Mouse (Mus musculus) lung, embryonic 14.5 days (tissue): Measurements from ENCODE around the gene Noc2l. TPM values are rescaled to one million over a fixed set of nuclear protein-coding genes. Genes with fewer than 3 reads are reported as not detected.

Source experiments
- ATAC-seq: fragments of 200-750 bp; cut with Nextera tagmentation; 2 replicates; pipeline ENCODE4 v1.8.0; 2017; ENCODE audit warnings: mild to moderate bottlenecking, moderate TSS enrichment, moderate library complexity; ENCODE audit not compliant: insufficient read depth
- DNase-seq: peaks from one replicate; pipeline ENCODE4 v3.0.0-alpha.2; 2015
- H3K27ac ChIP-seq: fragments of 300-500 bp; sonication (generic); 2 replicates; pipeline ENCODE4 v1.5.1; 2014; ENCODE audit warnings: low read depth, mild to moderate bottlenecking, moderate library complexity
- H3K27me3 ChIP-seq: fragments of 300-500 bp; sonication (generic); 2 replicates; pipeline ENCODE4 v1.6.1; 2014; ENCODE audit warnings: low read length, control low read depth; ENCODE audit not compliant: insufficient read depth
- H3K36me3 ChIP-seq: fragments of 300-500 bp; sonication (generic); 2 replicates; pipeline ENCODE4 v1.6.1; 2014; ENCODE audit warnings: control low read depth; ENCODE audit not compliant: insufficient read depth
- H3K4me1 ChIP-seq: fragments of 300-500 bp; sonication (generic); 2 replicates; pipeline ENCODE4 v1.6.1; 2014; ENCODE audit warnings: antibody characterized with exemption, control low read depth; ENCODE audit not compliant: insufficient read depth
- H3K4me2 ChIP-seq: fragments of 300-500 bp; sonication (generic); 2 replicates; pipeline ENCODE4 v1.6.1; 2014; ENCODE audit warnings: mild to moderate bottlenecking
- H3K4me3 ChIP-seq: fragments of 300-500 bp; sonication (generic); 2 replicates; pipeline ENCODE4 v1.5.1; 2014; ENCODE audit warnings: low read depth, low read length
- H3K9ac ChIP-seq: fragments of 300-500 bp; sonication (generic); 2 replicates; pipeline ENCODE4 v1.6.1; 2014
- H3K9me3 ChIP-seq: fragments of 300-500 bp; sonication (generic); 2 replicates; pipeline ENCODE4 v1.6.1; 2016; ENCODE audit warnings: low read depth, low read length, control low read depth
- CTCF ChIP-seq: IDR thresholded peaks from 2 replicates; pipeline ENCODE4 v1.5.1; 2016; ENCODE audit warnings: antibody characterized with exemption, low read depth
- WGBS: fragments of 180-500 bp; shearing (Covaris S2); extraction: QIAGEN DNeasy Blood & Tissue Kit; methylation state at CpG from one replicate; pipeline ENCODE4 v1.1.7; 2014; 5-methylcytosine and 5-hydroxymethylcytosine counted together
- polyA plus RNA-seq: library from polyadenylated mRNA; unstranded; fragments of >200 nt; fragmentation: Nextera tagmentation; extraction: Ambion mirVana; gene quantifications from 2 replicates; pipeline ENCODE4 v1.2.1, GENCODE M21; 2014

The Noc2l gene
- polyA plus RNA-seq, 1 experiment from 2014 or later, result 90.1 TPM

GRCm38 (mm10) chr4:156203001-156203412 lies 32.8 kb upstream of the Noc2l start, which contains the start of gene AW011738:
Gene AW011738 (plus strand): TSS chr4:156203304.
- H3K9me3 ChIP-seq, result no peaks in the 10 kb centered on the region
- peaks cover 23% of the 10 kb centered on the region for H3K27me3 ChIP-seq
- peak within 1 kb of the TSS; percentile 96 for H3K4me2 ChIP-seq
- no peaks in the 10 kb centered on the region for H3K36me3 ChIP-seq
- WGBS, result under 1% methylated on average over 33 of the region's 39 CpGs
- peak within 1 kb of the TSS; percentile 69 for H3K27ac ChIP-seq
- peak; percentile 79 for ATAC-seq
- no peak for TF ChIP-seq CTCF
- H3K4me1 ChIP-seq, result no peaks in the 10 kb centered on the region; the same call in 1 of the 2 replicates
- H3K9ac ChIP-seq, result peak within 1 kb of the TSS; percentile 62
- DNase-seq, result peak; percentile 80
- H3K4me3 ChIP-seq, result peak within 1 kb of the TSS; percentile 56

GRCm38 (mm10) chr4:156203413-156204131 lies 32.2 kb upstream of the Noc2l start:
- WGBS, result under 1% methylated on average over 49 of the region's 49 CpGs
- H3K27ac ChIP-seq, result peak overlapping the region; percentile 69

GRCm38 (mm10) chr4:156208872-156209271 lies 26.9 kb upstream of the Noc2l start:
- TF ChIP-seq CTCF, result no peak
- no peaks in the 10 kb centered on the region for H3K4me1 ChIP-seq
- no peak overlapping the region for H3K4me2 ChIP-seq
- no peak for ATAC-seq
- no peak overlapping the region for H3K9ac ChIP-seq
- no peak overlapping the region for H3K4me3 ChIP-seq
- no peak overlapping the region for H3K27ac ChIP-seq
- no peak for DNase-seq
- no peaks in the 10 kb centered on the region for H3K9me3 ChIP-seq
- H3K27me3 ChIP-seq, result peaks cover 10% of the 10 kb centered on the region; the same call in 1 of the 2 replicates
- no peaks in the 10 kb centered on the region for H3K36me3 ChIP-seq
- 83% methylated on average over 4 of the region's 4 CpGs for WGBS

More at GRCm38 (mm10) chr4:156203413-156204131, 32.2 kb upstream of the Noc2l start:
- H3K27me3 ChIP-seq, result peaks cover 23% of the 10 kb centered on the region
- DNase-seq (peak; percentile 65), ATAC-seq (peak; percentile 57)
- TF ChIP-seq CTCF, result no peak
- peak overlapping the region; percentile 56 for H3K4me3 ChIP-seq
- H3K9me3 ChIP-seq, result no peaks in the 10 kb centered on the region
- H3K4me1 ChIP-seq, result no peaks in the 10 kb centered on the region; the same call in 1 of the 2 replicates
- no peaks in the 10 kb centered on the region for H3K36me3 ChIP-seq
- peak overlapping the region; percentile 96 for H3K4me2 ChIP-seq
- peak overlapping the region; percentile 62 for H3K9ac ChIP-seq

- no peak for ATAC-seq
- 59% methylated on average over 13 of the region's 13 CpGs for WGBS
- no peaks in the 10 kb centered on the region for H3K9me3 ChIP-seq
- H3K4me3 ChIP-seq, result no peak overlapping the region
- H3K27me3 ChIP-seq, result no peaks in the 10 kb centered on the region
- H3K4me1 ChIP-seq, result no peaks in the 10 kb centered on the region
- no peak overlapping the region for H3K9ac ChIP-seq
- no peaks in the 10 kb centered on the region for H3K36me3 ChIP-seq
- no peak overlapping the region for H3K4me2 ChIP-seq
- H3K27ac ChIP-seq, result no peak overlapping the region
- no peak for TF ChIP-seq CTCF
- DNase-seq, result no peak
Measured at GRCm38 (mm10) chr4:156209963-156210635, 25.7 kb upstream of the Noc2l start.

GRCm38 (mm10) chr4:156213134-156213533 lies 22.7 kb upstream of the Noc2l start:
- Histone ChIP-seq H3K9me3 (no peaks in the 10 kb centered on the region), H3K27ac (no peak overlapping the region), H3K27me3 (no peaks in the 10 kb centered on the region), H3K4me1 (no peaks in the 10 kb centered on the region), H3K36me3 (no peaks in the 10 kb centered on the region), H3K4me2 (no peak overlapping the region), H3K9ac (no peak overlapping the region), H3K4me3 (no peak overlapping the region)
- ATAC-seq (no peak), DNase-seq (no peak)
- WGBS, result 90% methylated on average over 13 of the region's 13 CpGs
- TF ChIP-seq CTCF, result no peak

- DNase-seq (no peak), ATAC-seq (no peak)
- no peaks in the 10 kb centered on the region for H3K27me3 ChIP-seq
- no peak within 1 kb of the TSS for H3K27ac ChIP-seq
- TF ChIP-seq CTCF, result no peak
- H3K4me1 ChIP-seq, result no peaks in the 10 kb centered on the region
- no peak within 1 kb of the TSS for H3K4me3 ChIP-seq
- H3K36me3 ChIP-seq, result no peaks in the 10 kb centered on the region
- no peak within 1 kb of the TSS for H3K4me2 ChIP-seq
- WGBS, result 59% methylated on average over 4 of the region's 4 CpGs
- no peak within 1 kb of the TSS for H3K9ac ChIP-seq
- no peaks in the 10 kb centered on the region for H3K9me3 ChIP-seq
Measured at GRCm38 (mm10) chr4:156215649-156216048, 20.2 kb upstream of the Noc2l start, which contains the start of gene Perm1. Gene Perm1 (plus strand): TSS chr4:156215868.

GRCm38 (mm10) chr4:156216196-156216595 lies 19.6 kb upstream of the Noc2l start:
- no peaks in the 10 kb centered on the region for H3K27me3 ChIP-seq
- no peak for ATAC-seq
- H3K27ac ChIP-seq, result no peak overlapping the region

More at GRCm38 (mm10) chr4:156216196-156216595, 19.6 kb upstream of the Noc2l start:
- Histone ChIP-seq H3K4me2 (no peak overlapping the region), H3K36me3 (no peaks in the 10 kb centered on the region), H3K4me3 (no peak overlapping the region), H3K9ac (no peak overlapping the region), H3K4me1 (no peaks in the 10 kb centered on the region), H3K9me3 (no peaks in the 10 kb centered on the region)
- 79% methylated on average over 2 of the region's 2 CpGs for WGBS
- no peak for DNase-seq
- no peak for TF ChIP-seq CTCF
